Mouse (Mus musculus): ENCODE measurements around the gene Lipm. TPM values are rescaled to one million over a fixed set of nuclear protein-coding genes. Genes with fewer than 3 reads are reported as not detected.

Gene Lipm
- polyA plus RNA-seq, 1 experiment from 2014 or later = not detected

DNA sequence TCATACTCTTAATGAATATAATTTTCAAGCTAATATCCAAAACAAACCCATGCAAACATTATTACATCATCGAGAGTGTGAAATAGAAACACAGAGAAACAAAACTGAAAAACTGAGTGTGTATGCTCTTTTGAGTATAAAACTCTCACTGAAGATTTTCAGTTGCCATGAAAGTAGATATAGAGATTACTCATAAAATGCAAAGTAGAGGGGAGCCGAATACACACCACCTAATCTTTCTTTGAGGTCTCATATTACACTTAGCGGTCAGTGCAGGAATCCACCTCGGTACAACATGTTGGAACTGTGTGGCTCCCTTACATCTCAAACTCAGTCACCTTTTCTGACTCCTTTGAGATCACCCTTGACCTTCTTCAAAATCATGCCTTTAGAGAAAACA lies 18.9 kb downstream of the Lipm start:
- Histone ChIP-seq H3K27ac (no peak overlapping the region), H3K36me3 (no peaks in the 10 kb centered on the region), H3K4me1 (no peaks in the 10 kb centered on the region), H3K9me3 (no peaks in the 10 kb centered on the region), H3K4me3 (no peak overlapping the region), H3K27me3 (ENCODE audit: insufficient read depth, poor library complexity, severe bottlenecking) (no peaks in the 10 kb centered on the region)
- 66% methylated on average over 4 of the region's 4 CpGs for WGBS
- DNase-seq (ENCODE audit: low spot score) = no peak

DNA sequence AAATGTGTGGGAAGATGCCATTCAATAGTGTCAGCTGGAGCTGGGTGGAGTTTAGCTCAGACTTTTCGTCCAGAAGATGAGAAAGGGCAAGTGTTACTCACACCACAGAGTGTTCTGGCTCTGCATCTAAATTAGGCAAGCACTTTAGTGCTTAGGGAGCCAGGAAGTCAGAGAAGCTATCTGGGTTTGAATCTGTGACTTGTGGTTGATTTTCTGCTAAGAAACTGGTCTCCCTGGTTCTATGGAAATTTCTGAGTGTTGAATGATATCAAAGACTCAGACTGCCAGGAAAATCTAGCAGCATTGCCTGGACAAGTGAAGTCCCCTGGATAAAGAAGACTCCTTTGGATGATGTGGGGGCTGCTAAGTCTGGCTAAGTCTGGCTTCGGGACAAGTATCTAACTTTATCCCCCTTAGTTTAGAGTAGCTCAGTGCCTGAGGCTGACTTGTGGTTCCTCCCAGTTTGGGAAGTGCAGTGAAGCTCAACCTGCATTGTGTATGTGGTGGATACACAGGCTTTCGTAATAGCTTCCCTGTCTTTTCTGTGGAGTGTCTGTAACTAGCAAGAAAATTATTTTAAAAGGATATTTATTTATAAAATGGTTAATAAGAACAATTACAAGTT lies 19.5 kb downstream of the Lipm start:
- H3K27ac ChIP-seq = no peak overlapping the region
- H3K27me3 ChIP-seq (ENCODE audit: insufficient read depth, poor library complexity, severe bottlenecking) = no peaks in the 10 kb centered on the region
- no peaks in the 10 kb centered on the region for H3K4me1 ChIP-seq
- DNase-seq (ENCODE audit: low spot score) = no peak
- H3K9me3 ChIP-seq = no peaks in the 10 kb centered on the region
- H3K36me3 ChIP-seq = no peaks in the 10 kb centered on the region
- 50% methylated on average over 3 of the region's 3 CpGs for WGBS
- H3K4me3 ChIP-seq = no peak overlapping the region

DNA sequence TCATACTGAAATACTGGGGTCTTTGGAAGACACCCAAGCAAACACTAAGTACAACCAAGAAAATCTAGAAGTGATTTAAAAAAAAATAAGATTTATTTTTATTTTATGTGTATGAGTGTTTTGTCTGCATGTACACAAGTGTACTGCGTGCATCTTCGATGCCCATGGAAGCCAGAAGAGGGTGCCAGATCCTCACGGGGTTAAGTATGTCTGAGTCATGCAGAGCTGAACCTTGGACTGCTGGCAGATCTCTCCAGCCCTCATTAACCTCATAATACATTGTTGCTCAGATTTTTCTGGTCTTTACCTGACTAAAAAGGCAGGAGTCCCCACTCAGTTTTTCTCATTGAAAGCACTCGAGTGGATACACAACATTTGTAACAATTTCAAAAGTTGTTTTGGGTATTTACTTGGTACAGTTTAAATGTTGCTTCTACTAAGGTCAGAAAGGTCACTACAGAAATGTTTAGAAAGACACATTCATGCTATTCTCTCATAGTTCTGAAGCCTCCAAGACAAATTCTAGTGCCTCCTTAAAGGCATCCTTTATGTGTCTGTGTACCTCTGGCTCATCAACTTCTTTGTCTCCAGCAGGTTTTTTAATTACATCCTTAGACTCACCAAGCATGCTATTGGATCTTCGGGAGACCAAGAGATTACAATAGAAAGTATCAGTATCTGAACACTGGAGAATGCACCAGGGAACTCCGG lies 38.1 kb downstream of the Lipm start:
- H3K4me1 ChIP-seq = no peaks in the 10 kb centered on the region
- WGBS = 86% methylated on average over 6 of the region's 6 CpGs
- no peak overlapping the region for H3K4me3 ChIP-seq
- no peak overlapping the region for H3K27ac ChIP-seq
- no peaks in the 10 kb centered on the region for H3K36me3 ChIP-seq
- H3K27me3 ChIP-seq (ENCODE audit: insufficient read depth, poor library complexity, severe bottlenecking) = no peaks in the 10 kb centered on the region
- no peak for DNase-seq (ENCODE audit: low spot score)
- H3K9me3 ChIP-seq = no peaks in the 10 kb centered on the region

DNA sequence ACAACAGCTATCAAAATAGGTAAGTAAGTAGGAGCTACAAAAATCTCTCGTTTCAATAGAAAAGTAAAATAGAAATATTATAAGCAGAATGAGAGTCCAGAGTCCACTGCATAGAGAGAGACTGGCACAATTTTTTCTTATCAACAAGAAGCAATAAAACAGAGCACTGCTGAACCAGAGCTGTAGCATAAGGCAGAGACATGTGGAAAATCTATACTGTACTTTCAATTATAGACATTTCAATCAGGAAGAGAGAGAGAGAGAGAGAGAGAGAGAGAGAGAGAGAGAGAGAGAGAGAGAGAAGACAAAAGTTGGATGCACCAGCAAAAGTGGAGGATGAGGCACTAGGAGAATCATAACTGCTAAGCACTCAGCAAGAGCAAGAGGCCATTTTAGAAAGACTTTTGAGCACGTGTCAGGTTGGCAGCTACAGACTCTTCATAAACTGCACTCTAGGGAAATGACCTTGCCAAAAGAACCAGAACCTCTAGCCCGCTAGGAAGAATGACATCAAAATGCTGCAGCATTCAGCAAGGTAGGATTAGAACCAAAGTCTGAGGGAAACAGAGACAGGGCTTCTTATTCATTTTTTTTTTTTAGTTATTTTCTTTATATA lies 38.8 kb downstream of the Lipm start:
- H3K9me3 ChIP-seq = no peaks in the 10 kb centered on the region
- no peaks in the 10 kb centered on the region for H3K4me1 ChIP-seq
- no peaks in the 10 kb centered on the region for H3K36me3 ChIP-seq
- no peak overlapping the region for H3K27ac ChIP-seq
- no peak for DNase-seq (ENCODE audit: low spot score)
- H3K27me3 ChIP-seq (ENCODE audit: insufficient read depth, poor library complexity, severe bottlenecking) = no peaks in the 10 kb centered on the region
- WGBS = 66% methylated on average over 3 of the region's 3 CpGs
- H3K4me3 ChIP-seq = no peak overlapping the region

DNA sequence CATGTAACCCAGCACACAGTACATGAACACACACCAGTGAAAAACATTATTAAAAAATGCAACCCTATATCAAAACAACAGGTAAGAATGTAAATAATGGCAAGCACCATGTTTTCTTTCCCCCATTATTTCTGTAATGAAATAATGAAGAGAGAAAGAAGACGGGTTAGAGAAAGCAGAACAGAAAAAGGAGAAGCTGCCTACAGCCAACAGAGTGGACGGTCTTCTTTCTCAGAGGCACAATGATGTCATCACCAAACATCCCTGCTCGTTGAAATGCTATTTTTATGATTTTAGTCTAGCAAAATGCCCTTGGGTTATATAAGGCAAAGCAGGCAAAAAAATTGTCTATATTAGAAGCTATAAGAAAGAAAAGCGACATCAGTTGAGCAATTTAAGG lies 47.7 kb downstream of the Lipm start:
- H3K36me3 ChIP-seq = no peaks in the 10 kb centered on the region
- H3K27ac ChIP-seq = no peak overlapping the region
- H3K27me3 ChIP-seq (ENCODE audit: insufficient read depth, poor library complexity, severe bottlenecking) = no peaks in the 10 kb centered on the region
- WGBS = 67% methylated on average over 4 of the region's 4 CpGs
- no peak overlapping the region for H3K4me3 ChIP-seq
- H3K4me1 ChIP-seq = no peaks in the 10 kb centered on the region
- H3K9me3 ChIP-seq = no peaks in the 10 kb centered on the region
- DNase-seq (ENCODE audit: low spot score) = no peak

DNA sequence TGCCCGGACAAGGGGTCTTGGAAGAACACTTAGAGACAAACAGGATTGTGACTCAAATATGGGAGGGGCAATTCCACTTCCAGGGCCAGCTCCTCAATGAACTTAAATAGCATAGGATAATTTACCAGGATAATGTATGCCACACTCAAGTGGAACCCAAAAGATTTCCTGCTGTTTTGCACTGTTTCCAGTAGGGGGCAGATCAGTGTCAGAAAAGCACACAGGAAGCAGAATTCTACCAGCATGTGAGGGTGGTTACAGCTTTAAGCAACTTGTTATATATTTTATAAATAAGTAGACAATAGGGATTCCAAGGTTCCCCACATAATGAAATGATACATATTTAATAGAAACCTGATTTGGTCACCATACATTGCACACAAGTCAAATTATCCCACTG lies 51.2 kb downstream of the Lipm start:
- no peak for DNase-seq (ENCODE audit: low spot score)
- WGBS = 83% methylated on average over 1 of the region's 1 CpGs

DNA sequence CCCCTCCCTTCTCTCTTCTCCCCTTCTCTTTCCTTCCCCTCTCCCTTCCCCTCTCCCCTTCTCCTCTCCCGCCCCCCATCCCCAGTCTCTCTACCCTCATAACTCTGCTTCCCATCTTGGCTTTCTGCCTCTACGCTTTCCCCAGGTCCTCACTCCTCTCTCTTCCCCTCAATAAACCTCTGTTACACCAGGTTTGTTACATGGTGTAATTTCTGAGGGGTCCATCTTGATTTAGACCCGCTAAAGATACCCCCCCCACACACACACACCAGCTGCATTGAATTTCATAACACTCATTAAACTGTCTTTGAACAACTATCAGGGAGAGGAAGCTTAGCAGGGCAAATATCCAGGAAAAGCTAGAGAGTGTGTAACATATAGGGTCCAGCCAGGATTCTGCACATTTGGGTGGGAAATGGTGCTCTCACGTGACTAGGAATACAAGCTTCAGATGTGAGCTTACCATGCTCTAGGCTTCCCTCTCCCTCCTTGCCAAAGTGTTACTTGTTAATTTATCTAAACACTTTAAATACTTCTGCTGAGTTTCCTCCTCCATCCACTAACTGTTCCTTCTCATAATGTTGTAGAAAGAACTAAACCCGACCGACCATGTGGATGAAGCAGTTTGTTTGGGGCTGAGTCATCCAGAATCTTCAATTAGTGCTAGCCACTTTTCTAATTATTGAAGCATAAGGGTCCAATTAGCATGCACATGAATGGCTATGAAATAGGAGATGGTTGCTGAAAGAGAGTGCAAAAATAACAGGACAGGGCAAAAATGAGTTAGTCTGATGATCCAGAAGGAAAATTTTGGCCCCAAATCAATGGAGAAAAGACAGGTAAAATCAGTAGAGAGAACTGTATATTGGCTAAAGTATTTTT lies 52.8 kb downstream of the Lipm start:
- Histone ChIP-seq H3K36me3 (no peaks in the 10 kb centered on the region), H3K27ac (no peak overlapping the region), H3K9me3 (no peaks in the 10 kb centered on the region), H3K27me3 (ENCODE audit: insufficient read depth, poor library complexity, severe bottlenecking) (no peaks in the 10 kb centered on the region), H3K4me1 (no peaks in the 10 kb centered on the region), H3K4me3 (no peak overlapping the region)
- WGBS = 83% methylated on average over 6 of the region's 6 CpGs
- DNase-seq (ENCODE audit: low spot score) = no peak

More for the DNA sequence above, 51.2 kb downstream of the Lipm start:
- H3K27ac ChIP-seq = no peak overlapping the region
- H3K36me3 ChIP-seq = no peaks in the 10 kb centered on the region
- H3K9me3 ChIP-seq = no peaks in the 10 kb centered on the region
- no peaks in the 10 kb centered on the region for H3K27me3 ChIP-seq (ENCODE audit: insufficient read depth, poor library complexity, severe bottlenecking)
- no peaks in the 10 kb centered on the region for H3K4me1 ChIP-seq
- H3K4me3 ChIP-seq = no peak overlapping the region

DNA sequence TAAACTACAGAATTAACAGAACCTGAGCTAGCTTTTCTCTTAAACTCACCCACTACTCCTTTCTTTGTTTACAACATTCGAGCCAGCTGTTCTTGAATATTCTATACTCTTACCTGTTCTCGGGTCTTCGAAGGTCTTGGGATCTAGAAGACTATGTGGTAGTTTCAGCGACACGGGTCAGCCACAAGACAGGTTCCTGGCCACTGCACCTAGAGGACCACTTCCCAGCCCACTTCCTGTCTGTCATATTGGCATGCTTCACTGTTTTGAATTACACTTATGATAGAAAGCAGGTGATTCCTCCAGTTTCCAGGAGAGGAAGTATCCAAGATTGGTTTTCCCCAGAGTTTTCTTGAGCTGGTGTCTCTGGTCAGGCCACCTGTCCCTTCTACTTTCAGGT lies 62.0 kb downstream of the Lipm start:
- Histone ChIP-seq H3K9me3 (no peaks in the 10 kb centered on the region), H3K27ac (no peak overlapping the region), H3K4me3 (no peak overlapping the region), H3K36me3 (no peaks in the 10 kb centered on the region), H3K4me1 (no peaks in the 10 kb centered on the region), H3K27me3 (ENCODE audit: insufficient read depth, poor library complexity, severe bottlenecking) (no peaks in the 10 kb centered on the region)
- WGBS = 86% methylated on average over 5 of the region's 5 CpGs
- DNase-seq (ENCODE audit: low spot score) = no peak

DNA sequence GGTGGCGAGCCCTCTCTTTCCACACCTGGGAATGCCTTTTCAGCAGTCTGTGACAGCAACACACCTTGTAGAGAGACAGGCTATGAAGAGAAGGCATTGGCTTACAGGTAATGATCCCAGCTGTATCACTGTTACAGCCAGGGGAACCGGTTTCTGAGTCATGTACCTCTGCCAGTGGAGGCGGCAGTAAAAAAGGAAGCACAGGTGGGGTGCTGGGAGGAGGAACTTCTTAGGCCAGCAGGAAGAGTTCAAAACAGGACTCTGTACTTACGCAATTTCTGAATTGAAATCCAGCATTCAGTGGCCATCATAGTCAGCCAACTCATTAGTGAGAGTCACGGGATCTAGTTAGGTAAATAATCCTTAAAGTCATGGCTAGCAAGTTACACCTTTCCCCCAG lies 65.2 kb downstream of the Lipm start, which contains the start of gene Ankrd22:
Gene Ankrd22 (minus strand): TSS at position 163 of the 400 bp plus-strand sequence.
- no peaks in the 10 kb centered on the region for H3K27me3 ChIP-seq (ENCODE audit: insufficient read depth, poor library complexity, severe bottlenecking)
- 76% methylated on average over 5 of the region's 5 CpGs for WGBS
- DNase-seq (ENCODE audit: low spot score) = no peak
- no peaks in the 10 kb centered on the region for H3K36me3 ChIP-seq
- H3K9me3 ChIP-seq = no peaks in the 10 kb centered on the region
- no peak within 1 kb of the TSS for H3K4me3 ChIP-seq
- H3K4me1 ChIP-seq = no peaks in the 10 kb centered on the region
- no peak within 1 kb of the TSS for H3K27ac ChIP-seq

DNA sequence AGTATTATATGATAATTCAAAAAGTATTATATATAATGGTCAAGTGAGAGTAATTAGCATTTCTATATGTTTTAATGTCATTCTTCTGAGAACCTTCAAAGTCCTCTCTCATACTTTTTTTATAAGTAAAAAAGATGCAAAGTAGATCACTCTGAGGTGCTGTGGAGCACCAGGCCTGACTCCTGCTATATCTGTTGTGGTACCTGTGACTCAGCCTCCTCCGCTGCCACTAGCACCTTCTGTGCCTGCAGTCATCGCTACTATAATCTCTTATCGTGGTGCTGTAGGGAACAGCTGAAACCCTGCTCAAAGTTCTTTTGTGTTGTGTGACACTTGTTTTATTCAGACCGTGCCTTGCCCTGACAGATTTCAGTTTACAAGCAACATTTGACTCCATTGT lies 65.7 kb downstream of the Lipm start:
- no peak for DNase-seq (ENCODE audit: low spot score)
- H3K36me3 ChIP-seq = no peaks in the 10 kb centered on the region
- no peak overlapping the region for H3K4me3 ChIP-seq
- H3K4me1 ChIP-seq = no peaks in the 10 kb centered on the region
- H3K27me3 ChIP-seq (ENCODE audit: insufficient read depth, poor library complexity, severe bottlenecking) = no peaks in the 10 kb centered on the region
- 80% methylated on average over 4 of the region's 4 CpGs for WGBS
- no peaks in the 10 kb centered on the region for H3K9me3 ChIP-seq
- no peak overlapping the region for H3K27ac ChIP-seq

DNA sequence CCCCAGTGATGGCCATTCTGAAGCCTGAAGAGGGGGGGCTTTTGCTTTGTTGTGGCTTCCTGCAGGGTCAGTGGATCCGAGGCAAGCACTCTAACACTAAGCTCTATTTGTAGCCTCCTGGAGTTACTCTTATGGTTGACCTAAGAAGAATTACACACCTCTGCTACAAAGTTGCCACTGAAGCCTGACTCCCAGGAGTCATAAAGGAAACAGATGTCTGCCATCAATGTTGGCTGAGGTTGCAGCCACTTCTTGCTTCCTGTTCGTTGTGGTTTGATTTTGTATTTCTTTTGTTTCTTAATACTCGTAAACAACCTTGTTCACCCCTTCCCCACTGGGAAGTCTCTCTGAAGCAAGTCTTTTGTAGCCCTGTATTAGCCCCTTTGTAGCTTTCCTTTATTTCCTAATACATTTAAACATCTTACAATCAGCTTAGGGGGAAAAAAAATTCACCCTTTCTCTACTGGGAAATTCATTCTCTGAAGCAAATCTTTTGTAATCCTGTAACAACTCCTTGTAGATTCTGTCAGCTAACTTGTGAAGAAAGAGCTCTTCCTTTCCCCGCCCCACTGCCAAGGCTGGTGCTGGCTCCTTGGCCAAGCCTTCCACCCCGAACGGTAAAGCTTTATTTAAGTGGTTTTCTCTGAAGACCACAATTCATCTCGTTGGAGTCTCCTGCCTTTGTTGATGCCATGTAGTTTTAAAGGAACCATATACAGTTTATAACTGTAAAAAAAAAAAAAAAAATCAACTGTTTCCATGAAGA lies 67.3 kb downstream of the Lipm start:
- 62% methylated on average over 7 of the region's 7 CpGs for WGBS
- no peaks in the 10 kb centered on the region for H3K9me3 ChIP-seq
- DNase-seq (ENCODE audit: low spot score) = no peak
- H3K27me3 ChIP-seq (ENCODE audit: insufficient read depth, poor library complexity, severe bottlenecking) = no peaks in the 10 kb centered on the region
- no peak overlapping the region for H3K4me3 ChIP-seq
- H3K27ac ChIP-seq = no peak overlapping the region
- H3K4me1 ChIP-seq = no peaks in the 10 kb centered on the region
- no peaks in the 10 kb centered on the region for H3K36me3 ChIP-seq

DNA sequence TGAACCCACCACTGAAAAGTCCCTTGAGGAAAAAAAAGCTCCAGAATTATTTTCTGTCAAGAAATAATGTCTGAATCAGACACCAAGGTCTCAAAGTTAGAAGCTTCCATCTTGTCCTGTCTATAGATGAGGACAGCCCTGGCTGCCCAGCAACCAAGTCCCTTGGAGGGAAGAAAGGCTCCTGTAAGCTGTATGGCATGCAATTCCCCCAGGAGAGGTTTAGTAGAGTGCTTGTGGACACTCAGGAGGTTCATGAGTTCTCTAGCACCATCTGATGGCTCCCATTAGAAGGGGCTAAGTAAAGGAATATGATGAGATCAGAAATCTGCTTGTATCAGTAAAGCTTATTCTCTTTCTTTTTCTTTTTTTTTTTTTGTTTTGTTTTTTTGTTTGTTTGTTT lies 68.4 kb downstream of the Lipm start:
- no peak overlapping the region for H3K4me3 ChIP-seq
- H3K4me1 ChIP-seq = peaks cover 2% of the 10 kb centered on the region; the same call in 1 of the 2 replicates
- H3K27ac ChIP-seq = no peak overlapping the region
- H3K9me3 ChIP-seq = no peaks in the 10 kb centered on the region
- DNase-seq (ENCODE audit: low spot score) = no peak
- no peaks in the 10 kb centered on the region for H3K27me3 ChIP-seq (ENCODE audit: insufficient read depth, poor library complexity, severe bottlenecking)
- no peaks in the 10 kb centered on the region for H3K36me3 ChIP-seq
